Mouse (Mus musculus) lung, postnatal 0 days (tissue): ENCODE measurements around the gene 9030612E09Rik. TPM values are rescaled to one million over a fixed set of nuclear protein-coding genes. Genes with fewer than 3 reads are reported as not detected.

Experiments used
- ATAC-seq: fragments of 200-750 bp; cut with Nextera tagmentation; 2 replicates; pipeline ENCODE4 v1.8.0; 2017; ENCODE audit warnings: moderate library complexity
- DNase-seq: peaks from one replicate; pipeline ENCODE4 v3.0.0-alpha.2; 2016; ENCODE audit warnings: low spot score
- H3K27ac ChIP-seq: fragments of 300-500 bp; sonication (generic); 2 replicates; pipeline ENCODE4 v1.5.1; 2014; ENCODE audit warnings: antibody characterized with exemption, mild to moderate bottlenecking, low read length, mixed read lengths
- H3K27me3 ChIP-seq: fragments of 300-500 bp; sonication (generic); replicated peaks from 2 replicates; pipeline ENCODE4 v1.6.1; 2014; ENCODE audit warnings: low read length, mixed read lengths; ENCODE audit not compliant: insufficient read depth
- H3K36me3 ChIP-seq: fragments of 300-500 bp; sonication (generic); 2 replicates; pipeline ENCODE4 v1.6.1; 2014; ENCODE audit warnings: low read length, mixed read lengths; ENCODE audit not compliant: insufficient read depth
- H3K4me1 ChIP-seq: fragments of 300-500 bp; sonication (generic); 2 replicates; pipeline ENCODE4 v1.6.1; 2014; ENCODE audit warnings: antibody characterized with exemption, low read depth, low read length, mixed read lengths; ENCODE audit not compliant: insufficient read depth
- H3K4me2 ChIP-seq: fragments of 300-500 bp; sonication (generic); replicated peaks from 2 replicates; pipeline ENCODE4 v1.6.1; 2014; ENCODE audit warnings: low read depth, mild to moderate bottlenecking, low read length, moderate library complexity, mixed read lengths
- H3K4me3 ChIP-seq: fragments of 300-500 bp; sonication (generic); 2 replicates; pipeline ENCODE4 v1.5.1; 2014; ENCODE audit warnings: low read depth, low read length
- H3K9ac ChIP-seq: fragments of 300-500 bp; sonication (generic); replicated peaks from 2 replicates; pipeline ENCODE4 v1.6.1; 2014; ENCODE audit warnings: low read depth, mild to moderate bottlenecking
- H3K9me3 ChIP-seq: fragments of 300-500 bp; sonication (generic); 2 replicates; pipeline ENCODE4 v1.6.1; 2016; ENCODE audit warnings: low read length, mixed read lengths
- CTCF ChIP-seq: IDR thresholded peaks from 2 replicates; pipeline ENCODE4 v1.5.1; 2016; ENCODE audit warnings: antibody characterized with exemption, mild to moderate bottlenecking
- EP300 ChIP-seq: IDR thresholded peaks from 2 replicates; pipeline ENCODE4 v1.6.1; 2016; ENCODE audit warnings: antibody characterized with exemption, mild to moderate bottlenecking, control low read depth
- WGBS: fragments of 180-500 bp; shearing (Covaris S2); extraction: QIAGEN DNeasy Blood & Tissue Kit; methylation state at CpG from one replicate; pipeline ENCODE4 v1.1.7; 2014; 5-methylcytosine and 5-hydroxymethylcytosine counted together
- polyA plus RNA-seq: library from polyadenylated mRNA; unstranded; fragments of >200 nt; fragmentation: Nextera tagmentation; extraction: Ambion mirVana; gene quantifications from 2 replicates; pipeline ENCODE4 v1.2.1, GENCODE M21; 2015

Gene 9030612E09Rik
- polyA plus RNA-seq, 1 experiment from 2014 or later = 0.16 TPM

- WGBS = 9% methylated on average over 7 of the region's 7 CpGs
- Histone ChIP-seq H3K4me3 (peak overlapping the region; percentile 61), H3K36me3 (no peaks in the 10 kb centered on the region), H3K9ac (peak overlapping the region; percentile 91), H3K4me2 (peak overlapping the region; percentile 96), H3K4me1 (peaks cover 5% of the 10 kb centered on the region; the same call in 1 of the 2 replicates), H3K9me3 (no peaks in the 10 kb centered on the region), H3K27me3 (no peaks in the 10 kb centered on the region), H3K27ac (peak overlapping the region; percentile 91)
- no peak for ATAC-seq
- peak; percentile 53 for DNase-seq
- TF ChIP-seq CTCF (no peak), EP300 (no peak)
These were observed 46.0 kb downstream of the 9030612E09Rik start for GRCm38 (mm10) chr10:43220479-43220878.

- H3K9ac ChIP-seq = peak within 1 kb of the TSS; percentile 91
- peaks cover 5% of the 10 kb centered on the region; the same call in 1 of the 2 replicates for H3K4me1 ChIP-seq
- DNase-seq (peak; percentile 98), ATAC-seq (peak; percentile 99)
- no peaks in the 10 kb centered on the region for H3K27me3 ChIP-seq
- peak within 1 kb of the TSS; percentile 91 for H3K27ac ChIP-seq
- TF ChIP-seq EP300 (no peak), CTCF (peak; percentile 47; the same call in 1 of the 2 replicates)
- H3K4me2 ChIP-seq = peak within 1 kb of the TSS; percentile 96
- peak within 1 kb of the TSS; percentile 61 for H3K4me3 ChIP-seq
- WGBS = under 1% methylated on average over 50 of the region's 50 CpGs
- H3K36me3 ChIP-seq = no peaks in the 10 kb centered on the region
- no peaks in the 10 kb centered on the region for H3K9me3 ChIP-seq
These were observed 46.6 kb downstream of the 9030612E09Rik start, which contains the start of gene Pdss2 for GRCm38 (mm10) chr10:43220910-43221625. Gene Pdss2 (plus strand): TSS chr10:43221486.

GRCm38 (mm10) chr10:43221659-43222058 lies 47.2 kb downstream of the 9030612E09Rik start:
- under 1% methylated on average over 25 of the region's 25 CpGs for WGBS
- Histone ChIP-seq H3K4me2 (peak overlapping the region; percentile 96), H3K27me3 (no peaks in the 10 kb centered on the region), H3K4me3 (peak overlapping the region; percentile 61), H3K36me3 (no peaks in the 10 kb centered on the region), H3K9ac (peak overlapping the region; percentile 91), H3K27ac (peak overlapping the region; percentile 91), H3K4me1 (peaks cover 5% of the 10 kb centered on the region; the same call in 1 of the 2 replicates), H3K9me3 (no peaks in the 10 kb centered on the region)
- no peak for DNase-seq
- ATAC-seq = peak; percentile 34
- TF ChIP-seq EP300 = no peak
- no peak for TF ChIP-seq CTCF

- ATAC-seq (no peak), DNase-seq (no peak)
- 89% methylated on average over 2 of the region's 2 CpGs for WGBS
- Histone ChIP-seq H3K27ac (no peak overlapping the region), H3K36me3 (no peaks in the 10 kb centered on the region), H3K4me2 (no peak overlapping the region), H3K27me3 (no peaks in the 10 kb centered on the region), H3K4me1 (peaks cover 5% of the 10 kb centered on the region; the same call in 1 of the 2 replicates), H3K9ac (no peak overlapping the region), H3K9me3 (no peaks in the 10 kb centered on the region), H3K4me3 (no peak overlapping the region)
- TF ChIP-seq CTCF = no peak
- TF ChIP-seq EP300 = no peak
These were observed 48.9 kb downstream of the 9030612E09Rik start for GRCm38 (mm10) chr10:43223391-43223790.

Other genes starting within 250 kb of the 9030612E09Rik start
- 0.27 and 0.31 TPM in 2 replicates for gene Sobp, start 174 bp upstream of the 9030612E09Rik start, polyA plus RNA-seq
- 4.5 and 5.1 TPM in 2 replicates for gene Pdss2, start 46.8 kb downstream of the 9030612E09Rik start, polyA plus RNA-seq